Mouse (Mus musculus) layer of hippocampus, postnatal 36 days (tissue): ENCODE results near the gene Actr8. TPM values are rescaled to one million over a fixed set of nuclear protein-coding genes. Genes with fewer than 3 reads are reported as not detected.

Source experiments
- DNase-seq, 2 experiments: peaks; one replicate each; pipeline ENCODE4 v3.0.0; 2022
- microRNA-seq, 2 experiments: library from miRNA; unstranded; fragments of <30 nt; microRNA quantifications; one replicate each; pipeline ENCODE4 v1.2.0; 2021
- total RNA-seq, 2 experiments: library from RNA; stranded (reverse); gene quantifications; 2 replicates each; pipeline ENCODE4 v1.2.3; 2021

Gene Actr8
- total RNA-seq, 2 experiments from 2014 or later, result 74.0 to 80.7 TPM

GRCm38 (mm10) chr14:30041836-30042235 is 63.7 kb downstream of the Actr8 start:
- DNase-seq, result no peak

GRCm38 (mm10) chr14:30043356-30043940 is 65.3 kb downstream of the Actr8 start:
- DNase-seq, result no peak

DNA sequence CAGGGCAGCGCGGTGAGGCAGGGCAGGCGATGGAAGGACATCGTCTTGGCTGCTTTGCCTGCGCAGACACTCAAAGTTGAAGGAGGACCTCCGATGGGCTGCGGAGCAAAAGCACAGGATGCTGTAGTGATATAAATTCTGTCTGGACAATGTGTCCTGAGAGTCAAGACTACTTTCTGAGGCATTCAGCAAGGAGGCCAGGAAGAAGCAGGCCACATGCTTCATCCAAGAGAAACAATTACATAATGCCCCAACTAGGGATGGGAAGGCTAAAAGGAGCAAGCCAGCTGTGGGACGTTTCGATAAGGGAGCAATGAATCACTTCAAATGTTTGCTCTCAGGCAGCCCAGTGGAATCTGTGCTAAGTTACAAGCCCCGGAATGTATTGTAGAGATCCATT is 67.1 kb downstream of the Actr8 start:
- no peak for DNase-seq

- no peak for DNase-seq
These were observed 67.6 kb downstream of the Actr8 start for GRCm38 (mm10) chr14:30045704-30046220.

- DNase-seq, result no peak
These were observed 68.8 kb downstream of the Actr8 start for GRCm38 (mm10) chr14:30046976-30047375.

- DNase-seq, result no peak
These were observed 69.9 kb downstream of the Actr8 start for GRCm38 (mm10) chr14:30048049-30048448.

DNA sequence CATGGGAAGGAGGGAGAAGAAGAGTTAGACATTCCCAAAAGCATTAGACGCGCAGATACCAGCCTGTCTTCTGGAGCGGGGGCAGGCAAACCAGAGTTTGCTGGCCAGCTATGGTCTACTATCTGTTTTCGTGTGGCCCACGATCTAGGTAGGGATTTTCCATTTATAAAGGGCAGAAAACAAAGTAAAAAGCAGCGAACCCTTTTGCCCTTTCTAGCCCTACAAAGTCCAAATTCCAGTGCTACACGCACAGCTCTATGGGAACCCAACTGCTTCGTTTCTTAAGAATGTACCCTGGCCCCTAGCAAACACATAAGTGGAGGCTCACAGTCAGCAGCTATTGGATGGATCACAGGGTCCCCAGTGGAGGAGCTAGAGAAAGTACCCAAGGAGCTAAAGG is 72.1 kb downstream of the Actr8 start:
- no peak for DNase-seq

DNA sequence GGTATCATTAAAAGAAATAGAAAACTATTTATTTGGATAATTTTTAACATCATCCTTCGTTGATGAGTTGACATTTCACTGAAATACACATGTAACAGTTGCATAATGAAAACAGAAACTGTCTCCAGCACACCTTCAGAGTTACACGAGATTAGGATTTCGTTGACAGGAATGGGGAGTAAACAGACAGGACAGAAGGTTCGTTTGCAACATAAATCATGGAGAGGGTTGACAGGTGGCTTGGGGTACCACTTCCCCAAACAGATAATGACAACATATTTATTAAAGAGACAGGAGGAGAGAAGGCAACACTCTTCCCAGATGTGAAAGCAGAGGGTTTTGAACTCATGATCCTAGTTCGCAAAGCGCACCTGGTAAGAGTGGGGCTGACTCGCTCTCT is 76.8 kb downstream of the Actr8 start:
- no peak for DNase-seq

Small RNA genes lying within 50 kb of the gene (microRNA-seq; reads per million reads assigned to microRNA genes)
- 0.42 to 1.2 reads per million in 2 experiments for gene Mir6947

Other genes starting within 250 kb of the Actr8 start
- 100 to 1,000 TPM; 117 to 121 TPM for gene Selenok, start 10.0 kb upstream of the Actr8 start, total RNA-seq
- gene Il17rb, start 30.6 kb downstream of the Actr8 start, total RNA-seq, result 1 to 10 TPM; 1.2 to 1.5 TPM
- 1 to 10 TPM; 2.0 to 2.7 TPM for gene Chdh, start 30.7 kb downstream of the Actr8 start, total RNA-seq